Mouse (Mus musculus): ENCODE results near the gene F10.
"Not testable (repeated sequence)": the region's sequence is repeated elsewhere in the genome, so short reads cannot be mapped to it uniquely, and the experiment has no call there.

The F10 gene

GRCm38 (mm10) chr8:13060441-13061150, 23.5 kb downstream of the F10 start, which contains the start of gene Proz:
Gene Proz, plus strand, starts transcription at chr8:13060914.
- DNase-seq (ENCODE audit: low spot score), result no peak

- no peak for DNase-seq (ENCODE audit: low spot score)
Measured at GRCm38 (mm10) chr8:13063112-13063511, 26.0 kb downstream of the F10 start.

- no peak for DNase-seq (ENCODE audit: low spot score)
Measured at GRCm38 (mm10) chr8:13073255-13073654, 36.1 kb downstream of the F10 start.

- DNase-seq (ENCODE audit: low spot score), result no peak
Measured at GRCm38 (mm10) chr8:13075044-13075443, 37.9 kb downstream of the F10 start.

- not testable (repeated sequence) for DNase-seq (ENCODE audit: low spot score)
Measured at GRCm38 (mm10) chr8:13075579-13075978, 38.5 kb downstream of the F10 start.

GRCm38 (mm10) chr8:13077542-13077941, 40.4 kb downstream of the F10 start:
- no peak for DNase-seq (ENCODE audit: low spot score)

- DNase-seq (ENCODE audit: low spot score), result peak; percentile 93
Measured at GRCm38 (mm10) chr8:13104691-13105086, 67.6 kb downstream of the F10 start.

- peak; percentile 94 for DNase-seq (ENCODE audit: low spot score)
Measured at GRCm38 (mm10) chr8:13105087-13105881, 68.2 kb downstream of the F10 start, which contains the start of the genes Pcid2 and Cul4a. Gene Pcid2, minus strand, starts transcription at chr8:13105459. Gene Cul4a, plus strand, starts transcription at chr8:13105621.

GRCm38 (mm10) chr8:13105908-13106551, 68.9 kb downstream of the F10 start:
- DNase-seq (ENCODE audit: low spot score), result no peak
